Comparison of ENCODE assay signal across 9 mouse cellular contexts in genomic region chr19:20797558-20798101, GRCm38 (mm10).
A peak's percentile ranks its signal among the peaks of the same experiment; 100 is the strongest.
DNase-seq lines count a peak whose midpoint lies in the region; ATAC-seq and TF ChIP-seq lines count a peak whose summit lies in the region.
"Had no signal": no experiment of that assay in that cellular context is flagged by ENCODE, and none has a peak within 500 bp of the region (broad histone marks: within the 10 kb centered on the region; RNA-seq: fewer than 3 reads in every experiment).

No protein-coding gene starts in this region.

- no peak overlapping the region for H3K4me2 ChIP-seq in hindbrain, embryonic 16.5 days (ENCODE audit: low read length)
- H3K4me2 ChIP-seq: heart, embryonic 15.5 days had no signal

- peak; percentile 77 for ATAC-seq in hindbrain, embryonic 16.5 days

- peak in 1 of 2 experiments; percentile 26 for DNase-seq in cerebellum, adult 2 months
- no peak for DNase-seq in cerebellum, adult 11-12 months
- peak; percentile 60 to 78 for DNase-seq in left cerebral cortex, postnatal 14 days (ENCODE audit: low spot score in 2 of 2)
- no peak for DNase-seq in left cerebral cortex, postnatal 4 days
- peak; percentile 25 for DNase-seq in c-Kit-positive CD71-negative TER-119-negative erythroid progenitor cells, embryonic 14.5 days (ENCODE audit: low read depth)
- peak; percentile 38 for DNase-seq in telencephalon, adult 2 months (ENCODE audit: low read depth, low spot score)
- no peak for DNase-seq in thymus, postnatal 36 days

- no peaks in the 10 kb centered on the region for H3K9me3 ChIP-seq in hindbrain, embryonic 16.5 days (ENCODE audit: control insufficient read depth, low read length)
- H3K9me3 ChIP-seq: heart, embryonic 15.5 days had no signal

- no peak overlapping the region for H3K9ac ChIP-seq in hindbrain, embryonic 16.5 days (ENCODE audit: low read depth, low read length)
- H3K9ac ChIP-seq: heart, embryonic 15.5 days had no signal

- no peaks in the 10 kb centered on the region for H3K36me3 ChIP-seq in hindbrain, embryonic 16.5 days (ENCODE audit: control insufficient read depth, insufficient read depth, low read length)
- H3K36me3 ChIP-seq: heart, embryonic 15.5 days had no signal

- 23% methylated on average over 6 of the region's 6 CpGs for whole genome bisulfite sequencing in cerebellum, adult 2 months
- 31% methylated on average over 6 of the region's 6 CpGs for WGBS in hindbrain, embryonic 16.5 days

- intact Hi-C loops in left cerebral cortex, postnatal 14 days (cut with DNase I) = loop anchor here (5.0 to 10.0 kb wide), 2 partner anchors 575 to 767 kb away; no protein-coding TSS in a partner anchor
- intact Hi-C loops in left cerebral cortex, postnatal 4 days (cut with DNase I) = no loop called here

- no peak for TF ChIP-seq POLR2A in cerebellum, adult 2 months (IDR thresholded peaks at IDR 0.05; ENCODE audit: borderline replicate concordance, insufficient read depth, low read length)

- no peak overlapping the region for H3K27ac ChIP-seq in cerebellum, adult 2 months (ENCODE audit: insufficient read depth, low read length)
- no peak overlapping the region for H3K27ac ChIP-seq in hindbrain, embryonic 16.5 days (ENCODE audit: low read depth, low read length)
- H3K27ac ChIP-seq: heart, embryonic 15.5 days had no signal

- H3K4me1 ChIP-seq in cerebellum, adult 2 months (ENCODE audit: control insufficient read depth, insufficient read depth, low read length) = no peaks in the 10 kb centered on the region
- no peaks in the 10 kb centered on the region for H3K4me1 ChIP-seq in hindbrain, embryonic 16.5 days (ENCODE audit: control insufficient read depth, insufficient read depth, low read depth, low read length)
- H3K4me1 ChIP-seq: heart, embryonic 15.5 days had no signal

- no peak overlapping the region for H3K4me3 ChIP-seq in cerebellum, adult 2 months (replicated peaks; ENCODE audit: insufficient read depth, low read depth, low read length)
- no peak overlapping the region for H3K4me3 ChIP-seq in hindbrain, embryonic 16.5 days (ENCODE audit: low read length)
- H3K4me3 ChIP-seq: heart, embryonic 15.5 days had no signal

- TF ChIP-seq CTCF in cerebellum, adult 2 months (IDR thresholded peaks at IDR 0.05; ENCODE audit: borderline replicate concordance, insufficient read depth, low read depth, low read length) = peak; percentile 36; the same call in 1 of the 2 replicates

- H3K27me3 ChIP-seq in cerebellum, adult 2 months (ENCODE audit: control insufficient read depth, insufficient read depth, low read length) = no peaks in the 10 kb centered on the region
- H3K27me3 ChIP-seq in hindbrain, embryonic 16.5 days (replicated peaks; ENCODE audit: control insufficient read depth, insufficient read depth, low read length) = no peaks in the 10 kb centered on the region
- H3K27me3 ChIP-seq: heart, embryonic 15.5 days had no signal

Comparison
In these comparisons a context has a peak if more than half of its experiments do, and no peak if none do; other contexts are left out.
1. DNase-seq: peak in left cerebral cortex, postnatal 14 days (2 of 2), c-Kit-positive CD71-negative TER-119-negative erythroid progenitor cells, embryonic 14.5 days (single experiment) and telencephalon, adult 2 months (single experiment); none in cerebellum, adult 11-12 months (single experiment), left cerebral cortex, postnatal 4 days (single experiment) and thymus, postnatal 36 days (0 of 2).